Mouse (Mus musculus) heart, embryonic 14.5 days (tissue): ENCODE results near the gene Dcbld2. TPM values are rescaled to one million over a fixed set of nuclear protein-coding genes. Genes with fewer than 3 reads are reported as not detected.

Experiments used
- ATAC-seq: fragments of 200-750 bp; cut with Nextera tagmentation; 2 replicates; pipeline ENCODE4 v1.8.0; 2017; ENCODE audit warnings: low read depth, moderate TSS enrichment; ENCODE audit not compliant: insufficient number of reproducible peaks, insufficient read depth, low FRiP score
- H3K27ac ChIP-seq, 2 experiments: fragments of 200-500 bp in 1 of 2; fragments of 300-500 bp in 1 of 2; sonication (generic) in 1 of 2; replicated peaks in 1 of 2; 2 replicates each; pipeline ENCODE4 v1.5.1; 2012 to 2014; ENCODE audit warnings: low read depth in 2 of 2, low read length in 2 of 2, control low read depth in 1 of 2, mild to moderate bottlenecking in 1 of 2, mixed read lengths in 1 of 2; ENCODE audit not compliant: control insufficient read depth in 1 of 2, insufficient read depth in 1 of 2
- H3K27me3 ChIP-seq: fragments of 300-500 bp; sonication (generic); 2 replicates; pipeline ENCODE4 v1.6.1; 2014; ENCODE audit warnings: mild to moderate bottlenecking, low read length, control low read depth; ENCODE audit not compliant: control insufficient read depth, insufficient read depth
- H3K36me3 ChIP-seq: fragments of 300-500 bp; sonication (generic); 2 replicates; pipeline ENCODE4 v1.6.1; 2014; ENCODE audit warnings: mild to moderate bottlenecking, control low read depth, low read length, mixed read lengths; ENCODE audit not compliant: control insufficient read depth, insufficient read depth
- H3K4me1 ChIP-seq, 2 experiments: fragments of 200-500 bp in 1 of 2; fragments of 300-500 bp in 1 of 2; sonication (generic) in 1 of 2; 2 replicates each; pipeline ENCODE4 v1.6.1; 2012 to 2014; ENCODE audit warnings: low read length in 2 of 2, control low read depth in 1 of 2, mixed read lengths in 1 of 2; ENCODE audit not compliant: control insufficient read depth in 2 of 2, insufficient read depth in 2 of 2
- H3K4me2 ChIP-seq: fragments of 300-500 bp; sonication (generic); 2 replicates; pipeline ENCODE4 v1.6.1; 2014; ENCODE audit warnings: mild to moderate bottlenecking, low read length
- H3K4me3 ChIP-seq, 2 experiments: fragments of 200-500 bp in 1 of 2; fragments of 300-500 bp in 1 of 2; sonication (generic) in 1 of 2; 2 replicates each; pipeline ENCODE4 v1.5.1; 2012 to 2014; ENCODE audit warnings: low read length in 2 of 2, mild to moderate bottlenecking in 2 of 2, control low read depth in 1 of 2, low read depth in 1 of 2, moderate library complexity in 1 of 2; ENCODE audit not compliant: control insufficient read depth in 1 of 2, insufficient read depth in 1 of 2
- H3K9ac ChIP-seq: fragments of 300-500 bp; sonication (generic); 2 replicates; pipeline ENCODE4 v1.6.1; 2014; ENCODE audit warnings: mild to moderate bottlenecking, low read length
- H3K9me3 ChIP-seq: fragments of 300-500 bp; sonication (generic); 2 replicates; pipeline ENCODE4 v1.6.1; 2016; ENCODE audit warnings: low read length, control low read depth; ENCODE audit not compliant: control insufficient read depth
- WGBS: fragments of 180-500 bp; shearing (Covaris S2); extraction: QIAGEN DNeasy Blood & Tissue Kit; methylation state at CpG from one replicate; pipeline ENCODE4 v1.1.7; 2014; 5-methylcytosine and 5-hydroxymethylcytosine counted together
- polyA plus RNA-seq: library from polyadenylated mRNA; unstranded; fragments of >200 nt; fragmentation: Nextera tagmentation; extraction: Ambion mirVana; gene quantifications from 2 replicates; pipeline ENCODE4 v1.2.1, GENCODE M21; 2014

The Dcbld2 gene
- polyA plus RNA-seq = 21.1 and 23.7 TPM in 2 replicates

DNA sequence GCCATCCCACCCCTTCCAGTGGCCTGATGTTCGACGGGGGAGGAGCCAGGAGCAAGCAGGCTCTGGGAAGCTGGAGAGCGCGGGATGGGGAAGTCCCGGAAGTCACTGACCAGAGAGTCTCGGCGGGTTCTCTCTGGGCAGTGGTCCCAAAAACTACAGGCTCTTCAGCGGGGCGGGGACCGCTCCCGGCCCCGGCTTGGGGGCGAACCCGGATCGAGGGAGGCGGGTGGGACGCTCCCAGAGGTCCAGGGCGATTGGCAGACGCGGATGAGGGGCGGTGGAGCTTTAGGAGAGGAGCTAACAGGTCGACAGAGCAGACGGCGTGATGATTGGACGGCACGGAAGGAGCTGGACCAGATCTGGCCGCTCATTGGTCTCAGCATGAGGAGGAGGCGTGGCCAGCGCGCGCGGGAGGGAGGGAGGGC lies at the start of gene Dcbld2:
Dcbld2 (plus strand) TSS at position 382 of the 425 bp plus-strand sequence.
- peak within 1 kb of the TSS; percentile 94 to 95 for H3K4me3 ChIP-seq
- 0% methylated on average over 27 of the region's 32 CpGs for WGBS

DNA sequence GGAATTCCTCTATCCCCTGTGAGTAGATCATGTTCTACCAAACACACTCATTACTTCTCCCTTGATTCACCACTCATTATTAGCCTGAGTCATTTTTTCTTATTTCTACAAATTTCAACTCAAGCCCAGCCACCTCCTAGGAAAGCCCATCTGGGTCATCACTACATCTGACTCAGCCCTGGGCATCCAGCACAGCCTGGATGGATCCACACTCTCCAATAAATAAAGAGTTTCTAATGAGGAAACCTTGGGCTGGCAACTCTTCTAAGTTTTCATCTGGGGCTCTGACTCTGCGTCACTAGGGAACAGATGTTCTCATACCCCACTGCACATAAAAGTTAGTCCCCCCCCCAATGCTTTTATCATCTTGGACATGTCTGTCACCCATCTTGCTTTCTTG lies 31.1 kb upstream of the Dcbld2 start:
- no peak for ATAC-seq
- WGBS = 70% methylated on average over 1 of the region's 1 CpGs

More for the DNA sequence above, at the start of gene Dcbld2:
- H3K27me3 ChIP-seq = no peaks in the 10 kb centered on the region
- peaks cover 2 to 18% of the 10 kb centered on the region in 2 experiments; a peak in 3 of 4 replicates for H3K4me1 ChIP-seq
- peak within 1 kb of the TSS; percentile 77 for H3K4me2 ChIP-seq
- H3K9ac ChIP-seq = peak within 1 kb of the TSS; percentile 97
- peak within 1 kb of the TSS; percentile 54 to 87 for H3K27ac ChIP-seq
- ATAC-seq = peak; percentile 99
- no peaks in the 10 kb centered on the region for H3K36me3 ChIP-seq
- H3K9me3 ChIP-seq = no peaks in the 10 kb centered on the region

GRCm38 (mm10) chr16:58377756-58378503 lies 30.3 kb upstream of the Dcbld2 start:
- Histone ChIP-seq H3K36me3 (no peaks in the 10 kb centered on the region), H3K27ac (no peak overlapping the region), H3K4me3 (no peak overlapping the region), H3K9ac (no peak overlapping the region), H3K9me3 (no peaks in the 10 kb centered on the region), H3K27me3 (no peaks in the 10 kb centered on the region), H3K4me1 (no peaks in the 10 kb centered on the region), H3K4me2 (no peak overlapping the region)
- ATAC-seq = no peak
- WGBS = 59% methylated on average over 13 of the region's 13 CpGs

More for the DNA sequence above, 31.1 kb upstream of the Dcbld2 start:
- Histone ChIP-seq H3K4me3 (no peak overlapping the region), H3K27ac (no peak overlapping the region), H3K4me1 (no peaks in the 10 kb centered on the region), H3K4me2 (no peak overlapping the region), H3K36me3 (no peaks in the 10 kb centered on the region), H3K9me3 (no peaks in the 10 kb centered on the region), H3K9ac (no peak overlapping the region), H3K27me3 (no peaks in the 10 kb centered on the region)

GRCm38 (mm10) chr16:58386241-58386757 lies 21.9 kb upstream of the Dcbld2 start:
- ATAC-seq = no peak
- Histone ChIP-seq H3K9me3 (no peaks in the 10 kb centered on the region), H3K4me2 (no peak overlapping the region), H3K4me1 (no peaks in the 10 kb centered on the region; a peak in 1 of 4 replicates), H3K9ac (no peak overlapping the region), H3K36me3 (no peaks in the 10 kb centered on the region), H3K27me3 (no peaks in the 10 kb centered on the region), H3K4me3 (no peak overlapping the region), H3K27ac (no peak overlapping the region)
- WGBS = 89% methylated on average over 4 of the region's 4 CpGs

- H3K27me3 ChIP-seq = no peaks in the 10 kb centered on the region
- H3K27ac ChIP-seq = no peak overlapping the region
- no peaks in the 10 kb centered on the region for H3K36me3 ChIP-seq
- WGBS = 44% methylated on average over 7 of the region's 7 CpGs
- 0 out of 2 replicates have a peak overlapping the region, but pooled peaks have one; percentile 2 for H3K4me2 ChIP-seq
- H3K4me3 ChIP-seq = no peak overlapping the region
- no peaks in the 10 kb centered on the region for H3K9me3 ChIP-seq
- peaks cover 0 to 4% of the 10 kb centered on the region in 2 experiments; a peak in 1 of 4 replicates for H3K4me1 ChIP-seq
- no peak for ATAC-seq
- no peak overlapping the region for H3K9ac ChIP-seq
Measured at GRCm38 (mm10) chr16:58389143-58389755, 19.0 kb upstream of the Dcbld2 start.

DNA sequence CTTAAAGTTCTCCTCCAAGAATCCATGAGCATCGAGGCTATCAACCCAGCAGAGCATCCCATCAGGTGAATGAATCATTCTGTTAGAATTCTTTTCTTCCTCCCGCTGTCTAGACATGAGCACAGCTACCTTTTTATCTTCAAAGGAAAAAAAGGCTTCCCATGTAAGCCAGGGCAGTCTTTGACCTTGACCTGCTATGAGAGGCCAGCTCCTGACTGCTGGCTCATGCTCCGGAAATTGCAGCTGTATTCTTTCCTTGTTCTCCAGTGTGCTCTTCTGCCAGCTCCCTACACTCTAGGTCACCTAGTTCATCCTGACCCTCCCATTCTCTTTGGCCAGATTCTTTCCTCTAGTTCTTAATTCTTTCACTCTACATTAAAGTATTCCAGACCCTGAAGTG lies 15.2 kb upstream of the Dcbld2 start:
- Histone ChIP-seq H3K4me2 (no peak overlapping the region), H3K27ac (no peak overlapping the region), H3K9me3 (no peaks in the 10 kb centered on the region), H3K36me3 (no peaks in the 10 kb centered on the region), H3K4me3 (no peak overlapping the region), H3K27me3 (no peaks in the 10 kb centered on the region), H3K4me1 (peaks cover 0 to 4% of the 10 kb centered on the region in 2 experiments; a peak in 1 of 4 replicates), H3K9ac (no peak overlapping the region)
- ATAC-seq = no peak
- 34% methylated on average over 3 of the region's 3 CpGs for WGBS

GRCm38 (mm10) chr16:58394156-58394555 lies 14.1 kb upstream of the Dcbld2 start:
- Histone ChIP-seq H3K36me3 (no peaks in the 10 kb centered on the region), H3K27ac (no peak overlapping the region), H3K9me3 (no peaks in the 10 kb centered on the region), H3K4me2 (no peak overlapping the region), H3K4me3 (no peak overlapping the region), H3K4me1 (peaks cover 0 to 4% of the 10 kb centered on the region in 2 experiments; a peak in 1 of 4 replicates), H3K27me3 (no peaks in the 10 kb centered on the region), H3K9ac (no peak overlapping the region)
- 71% methylated on average over 5 of the region's 5 CpGs for WGBS
- ATAC-seq = no peak
